Mouse (Mus musculus) splenic B cell, adult 2 months (primary cell): ENCODE measurements around the gene Panx2.

Experiments
- DNase-seq: peaks from one replicate; pipeline ENCODE4 v3.0.0-alpha.2; 2011; ENCODE audit warnings: low read depth, low spot score
- H3K27me3 ChIP-seq: 2 replicates; pipeline ENCODE4 v1.6.1; 2012; ENCODE audit warnings: mild to moderate bottlenecking, low read length, moderate library complexity, mixed read lengths; ENCODE audit not compliant: control insufficient read depth, poor library complexity, insufficient read depth, severe bottlenecking
- H3K36me3 ChIP-seq: 2 replicates; pipeline ENCODE4 v1.6.1; 2012; ENCODE audit warnings: mild to moderate bottlenecking, low read length, moderate library complexity, mixed read lengths; ENCODE audit not compliant: control insufficient read depth, poor library complexity, insufficient read depth, severe bottlenecking

Gene Panx2

DNA sequence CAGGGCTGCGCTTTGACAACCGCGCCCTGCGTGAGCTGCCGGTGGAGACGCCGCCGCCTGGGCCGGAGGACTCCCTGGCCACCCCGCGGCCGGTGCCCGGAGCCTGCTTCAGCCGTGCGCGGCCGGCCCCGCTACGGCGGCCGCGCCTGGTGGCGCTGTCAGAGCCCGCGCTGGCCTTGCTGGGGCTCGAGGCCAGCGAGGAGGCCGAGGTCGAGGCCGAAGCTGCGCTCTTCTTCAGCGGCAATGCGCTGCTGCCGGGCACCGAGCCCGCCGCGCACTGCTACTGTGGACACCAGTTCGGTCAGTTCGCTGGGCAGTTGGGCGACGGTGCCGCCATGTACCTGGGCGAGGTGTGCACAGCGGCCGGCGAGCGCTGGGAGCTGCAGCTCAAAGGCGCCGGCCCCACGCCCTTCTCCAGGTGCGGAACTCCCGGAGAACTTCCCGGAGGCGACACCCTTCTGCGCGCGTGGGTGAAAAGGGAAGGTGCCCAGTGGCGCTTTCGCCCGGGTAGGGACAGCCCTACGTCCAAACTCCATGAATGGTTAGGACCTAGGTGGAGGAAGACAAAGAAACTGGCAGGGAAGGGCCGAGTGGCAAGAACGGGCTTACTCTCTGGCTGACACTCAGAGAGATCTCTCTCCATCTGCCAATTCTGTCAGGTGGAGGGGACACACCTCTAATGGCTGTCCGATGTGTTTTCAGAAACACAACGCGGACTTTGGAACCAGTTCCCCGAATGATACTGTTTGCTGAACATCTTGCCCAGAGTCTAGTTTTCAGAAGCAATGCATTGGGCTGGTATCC is 29.9 kb downstream of the Panx2 start:
- Histone ChIP-seq H3K36me3 (peaks cover 4% of the 10 kb centered on the region), H3K27me3 (no peaks in the 10 kb centered on the region)
- DNase-seq = no peak

DNA sequence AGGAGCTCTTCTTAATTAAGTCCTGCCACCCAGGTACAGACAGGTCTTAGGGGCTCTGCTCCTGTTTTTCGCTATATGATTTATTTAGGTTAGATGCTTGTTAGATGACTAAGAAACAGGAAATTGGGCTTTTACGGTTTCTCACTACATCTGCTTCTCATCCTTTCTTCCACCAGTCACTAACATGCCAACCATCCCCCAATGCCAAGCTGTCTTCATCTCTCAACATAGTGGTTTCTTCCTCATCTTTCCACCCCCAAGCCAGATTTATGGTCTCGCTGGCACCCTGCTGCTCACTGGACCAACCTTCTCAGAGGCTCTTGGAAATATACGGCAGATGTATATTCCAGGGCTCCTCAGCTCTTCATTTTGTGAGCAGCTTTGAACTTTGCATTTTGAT is 31.1 kb downstream of the Panx2 start:
- DNase-seq = no peak
- no peaks in the 10 kb centered on the region for H3K27me3 ChIP-seq
- peaks cover 7% of the 10 kb centered on the region for H3K36me3 ChIP-seq

GRCm38 (mm10) chr15:89092181-89092580 is 32.6 kb downstream of the Panx2 start:
- Histone ChIP-seq H3K27me3 (no peaks in the 10 kb centered on the region), H3K36me3 (peaks cover 9% of the 10 kb centered on the region)
- no peak for DNase-seq

DNA sequence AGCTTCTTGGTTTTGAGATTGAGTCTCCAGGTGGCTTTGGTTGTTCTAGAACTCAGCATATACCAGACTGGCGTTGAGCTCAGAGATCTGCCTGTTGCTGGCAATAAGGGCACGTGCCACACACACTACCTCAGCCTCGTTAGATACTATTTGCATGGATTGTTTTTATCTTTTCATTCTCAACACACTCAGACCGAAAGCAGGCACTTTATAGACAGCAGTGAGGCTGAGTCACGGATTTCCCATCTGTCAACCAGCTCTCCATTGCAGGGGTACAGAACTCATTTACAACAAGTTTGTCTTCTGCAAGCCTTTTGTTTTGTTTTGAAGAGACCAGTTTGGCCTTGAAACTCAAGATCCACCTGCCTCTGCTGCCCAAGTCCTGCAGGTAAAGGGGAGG is 37.9 kb downstream of the Panx2 start:
- Histone ChIP-seq H3K36me3 (peaks cover 14% of the 10 kb centered on the region), H3K27me3 (no peaks in the 10 kb centered on the region)
- DNase-seq = no peak

- peaks cover 14% of the 10 kb centered on the region for H3K36me3 ChIP-seq
- no peak for DNase-seq
Measured at GRCm38 (mm10) chr15:89098616-89099015, 39.1 kb downstream of the Panx2 start.

GRCm38 (mm10) chr15:89100823-89101222 is 41.3 kb downstream of the Panx2 start:
- Histone ChIP-seq H3K36me3 (peaks cover 12% of the 10 kb centered on the region), H3K27me3 (no peaks in the 10 kb centered on the region)
- DNase-seq = no peak

More at GRCm38 (mm10) chr15:89098616-89099015, 39.1 kb downstream of the Panx2 start:
- H3K27me3 ChIP-seq = no peaks in the 10 kb centered on the region

DNA sequence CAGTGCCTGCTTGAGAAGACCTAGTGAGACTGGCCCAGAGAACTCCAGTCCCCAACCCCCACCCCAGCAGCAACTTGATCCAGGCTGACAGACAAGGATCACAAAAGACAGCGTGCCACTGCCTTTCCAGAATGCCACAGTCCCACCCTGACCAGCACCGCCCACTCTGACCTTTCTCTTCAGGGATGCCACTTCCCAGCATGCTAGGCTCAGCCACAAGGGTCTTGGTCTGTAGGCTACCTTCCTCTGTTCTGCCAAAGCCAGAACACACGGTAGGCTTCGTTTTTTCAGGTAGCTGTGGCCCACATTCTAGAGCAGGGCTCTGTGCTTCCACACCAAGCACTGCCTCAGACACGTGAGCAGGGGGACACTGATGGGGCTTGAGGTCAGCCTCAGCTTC is 43.1 kb downstream of the Panx2 start:
- DNase-seq = no peak
- Histone ChIP-seq H3K36me3 (peaks cover 10% of the 10 kb centered on the region), H3K27me3 (no peaks in the 10 kb centered on the region)

- no peak for DNase-seq
- Histone ChIP-seq H3K27me3 (no peaks in the 10 kb centered on the region), H3K36me3 (peaks cover 9% of the 10 kb centered on the region; the same call in 1 of the 2 replicates)
Measured at GRCm38 (mm10) chr15:89103921-89104320, 44.4 kb downstream of the Panx2 start.

- H3K27me3 ChIP-seq = no peaks in the 10 kb centered on the region
- DNase-seq = no peak
- H3K36me3 ChIP-seq = peaks cover 9% of the 10 kb centered on the region; the same call in 1 of the 2 replicates
Measured at GRCm38 (mm10) chr15:89104425-89104824, 44.9 kb downstream of the Panx2 start.

DNA sequence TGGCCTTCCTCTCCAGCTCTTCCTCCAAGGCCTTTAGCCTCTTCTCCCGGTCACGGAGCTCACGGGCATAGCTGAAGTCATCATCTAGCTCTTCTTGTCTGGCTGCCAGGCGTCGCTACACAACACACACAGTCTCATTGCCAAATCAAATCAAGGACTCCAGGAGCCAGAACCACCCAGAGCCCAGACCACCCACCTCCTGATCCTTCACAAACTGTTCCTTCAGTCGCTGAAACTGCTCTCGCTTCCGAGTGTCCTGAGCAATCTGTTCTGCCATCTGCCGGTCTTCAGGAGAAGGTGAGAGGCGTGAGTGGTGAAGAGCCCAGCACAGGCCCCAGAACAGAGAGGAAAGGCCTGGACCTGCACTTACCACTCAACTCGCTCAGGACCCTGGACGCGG is 46.5 kb downstream of the Panx2 start:
- Histone ChIP-seq H3K36me3 (peaks cover 9% of the 10 kb centered on the region), H3K27me3 (no peaks in the 10 kb centered on the region)
- DNase-seq = no peak

DNA sequence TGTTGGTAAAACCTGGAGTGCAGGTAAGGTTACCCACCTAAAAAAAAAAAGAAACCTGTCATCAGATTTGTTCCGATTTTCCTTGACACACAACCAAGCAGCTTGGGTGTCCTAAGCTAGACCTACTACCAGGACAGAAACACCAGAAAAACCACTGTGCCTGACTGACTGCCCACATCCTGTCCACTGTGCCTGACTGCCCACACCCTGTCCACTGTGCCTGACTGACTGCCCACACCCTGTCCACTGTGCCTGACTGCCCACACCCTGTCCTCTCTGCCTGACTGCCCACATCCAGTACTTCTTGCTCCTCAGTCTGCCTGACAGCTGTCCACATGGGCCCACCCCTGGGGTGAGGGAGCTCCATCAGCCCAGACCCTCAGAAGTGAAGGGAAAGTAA is 47.4 kb downstream of the Panx2 start:
- H3K36me3 ChIP-seq = peaks cover 8% of the 10 kb centered on the region
- DNase-seq = no peak

DNA sequence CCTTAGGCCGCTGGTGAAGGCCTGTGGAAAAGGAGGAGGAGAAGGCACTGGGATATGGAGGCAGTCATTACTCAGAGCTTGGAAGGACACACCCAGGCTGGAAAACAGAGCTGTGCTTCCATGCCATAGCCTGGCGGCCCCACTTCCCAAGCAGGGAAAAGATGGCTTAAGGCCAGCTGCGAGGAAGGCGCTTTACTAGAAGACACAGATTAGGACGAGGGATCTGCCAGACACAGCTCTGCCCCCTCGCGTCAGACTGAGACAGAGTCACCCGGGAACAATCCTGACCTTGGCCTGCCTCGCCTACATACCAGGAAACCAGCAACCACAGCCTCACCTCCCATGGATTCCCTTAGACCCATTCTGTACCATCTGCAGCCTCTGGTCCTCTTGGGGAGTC is 50.6 kb downstream of the Panx2 start:
- DNase-seq = no peak
- Histone ChIP-seq H3K27me3 (no peaks in the 10 kb centered on the region), H3K36me3 (peaks cover 7% of the 10 kb centered on the region)

More for the DNA sequence above, 47.4 kb downstream of the Panx2 start:
- no peaks in the 10 kb centered on the region for H3K27me3 ChIP-seq

DNA sequence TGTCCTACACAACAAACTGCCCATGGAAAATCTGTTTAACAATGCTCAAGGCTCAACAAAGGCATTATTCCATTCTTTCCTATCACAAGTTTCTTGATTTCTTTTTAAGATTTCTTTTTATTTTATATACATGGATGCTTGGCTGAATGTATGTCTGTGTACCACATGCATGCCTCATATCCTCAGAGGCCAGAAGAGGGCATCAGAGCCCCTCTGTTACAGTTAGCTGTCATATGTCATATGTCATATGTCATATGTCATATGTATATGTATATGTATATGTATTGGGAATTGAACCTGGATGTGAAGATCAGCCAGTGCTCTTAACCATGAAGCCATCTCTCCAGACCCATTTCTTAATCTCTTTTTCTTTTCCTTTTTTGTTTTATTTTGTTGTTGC is 58.5 kb downstream of the Panx2 start:
- peak; percentile 83 for DNase-seq
- Histone ChIP-seq H3K27me3 (no peaks in the 10 kb centered on the region), H3K36me3 (peaks cover 6% of the 10 kb centered on the region; the same call in 1 of the 2 replicates)

DNA sequence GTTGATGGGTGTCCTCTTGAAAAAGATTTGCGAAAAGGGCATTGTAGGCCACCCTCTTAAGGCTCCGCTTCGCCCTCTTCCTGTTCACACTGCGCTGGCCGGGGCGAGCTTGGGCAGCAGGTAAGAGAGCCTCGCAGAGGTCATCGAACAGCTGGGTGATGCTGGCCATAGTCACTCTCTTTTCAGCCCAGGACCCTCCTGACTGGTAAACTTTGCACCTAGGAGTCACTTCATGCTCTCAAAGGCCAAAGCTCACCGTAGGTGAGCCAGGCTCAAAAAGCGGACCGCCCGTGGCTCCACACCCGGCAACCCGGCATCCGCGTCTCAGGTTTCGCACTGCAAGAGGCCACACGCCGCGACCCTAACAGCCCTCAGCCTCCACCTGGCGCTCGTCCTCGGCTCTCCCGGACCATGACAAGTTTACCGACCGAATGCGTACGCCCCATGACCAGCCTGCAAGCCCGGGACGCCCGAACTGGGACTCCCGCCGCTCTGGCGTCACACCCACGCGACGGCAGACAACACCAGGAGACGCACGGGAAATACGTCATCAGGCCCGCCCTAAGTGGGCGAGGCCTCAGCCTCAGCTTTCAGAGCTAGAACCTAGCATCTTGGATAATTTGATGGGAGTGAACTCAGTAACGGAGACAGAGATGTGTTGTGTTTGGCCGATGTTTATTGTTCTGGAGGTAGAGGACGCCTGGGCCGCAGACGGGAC is 63.3 kb downstream of the Panx2 start, which contains the start of gene Tubgcp6:
Tubgcp6 (minus strand) TSS at position 464 of the 718 bp plus-strand sequence.
- Histone ChIP-seq H3K27me3 (no peaks in the 10 kb centered on the region), H3K36me3 (peaks cover 11% of the 10 kb centered on the region; the same call in 1 of the 2 replicates)
- DNase-seq = peak; percentile 94
